Mouse (Mus musculus) hindlimb bud, embryonic 11.5 days (tissue): ENCODE results near the gene Fkbp2.
"Not testable (repeated sequence)": the region's sequence is repeated elsewhere in the genome, so short reads cannot be mapped to it uniquely, and the experiment has no call there.

ENCODE experiments used
- DNase-seq: peaks from one replicate; pipeline ENCODE4 v3.0.0-alpha.2; 2012; ENCODE audit warnings: low read depth, low spot score; ENCODE audit errors: extremely low spot score

The Fkbp2 gene

GRCm38 (mm10) chr19:6992011-6992858 lies 11.9 kb upstream of the Fkbp2 start, which contains the start of gene Dnajc4:
Gene Dnajc4 (minus strand): TSS chr19:6992572.
- DNase-seq = peak; percentile 86

GRCm38 (mm10) chr19:6991166-6991565 lies 10.9 kb upstream of the Fkbp2 start:
- not testable (repeated sequence) for DNase-seq

- DNase-seq = no peak
Measured at GRCm38 (mm10) chr19:6990712-6991111, 10.4 kb upstream of the Fkbp2 start.

- no peak for DNase-seq
Measured at GRCm38 (mm10) chr19:6989251-6989650, 8.9 kb upstream of the Fkbp2 start.

- DNase-seq = no peak
Measured at GRCm38 (mm10) chr19:6987904-6988285, 7.6 kb upstream of the Fkbp2 start.

GRCm38 (mm10) chr19:6987061-6987903 lies 7.0 kb upstream of the Fkbp2 start, which contains the start of gene Vegfb:
Gene Vegfb (minus strand): TSS chr19:6987651.
- DNase-seq = no peak

GRCm38 (mm10) chr19:6985951-6986708 lies 5.8 kb upstream of the Fkbp2 start:
- DNase-seq = no peak

GRCm38 (mm10) chr19:6985300-6985699 lies 5.0 kb upstream of the Fkbp2 start:
- DNase-seq = no peak

GRCm38 (mm10) chr19:6983621-6984020 lies 3.3 kb upstream of the Fkbp2 start:
- DNase-seq = no peak

GRCm38 (mm10) chr19:6981465-6981864 lies 1.2 kb upstream of the Fkbp2 start:
- no peak for DNase-seq

GRCm38 (mm10) chr19:6979486-6980380 lies 568 bp downstream of the Fkbp2 start:
- DNase-seq = peak; percentile 90

GRCm38 (mm10) chr19:6979001-6979479 lies 1.3 kb downstream of the Fkbp2 start:
- no peak for DNase-seq

GRCm38 (mm10) chr19:6978639-6978974 lies 1.7 kb downstream of the Fkbp2 start:
- DNase-seq = no peak

- no peak for DNase-seq
Measured at GRCm38 (mm10) chr19:6977759-6978638, 2.3 kb downstream of the Fkbp2 start.

- no peak for DNase-seq
Measured at GRCm38 (mm10) chr19:6975537-6976521, 4.5 kb downstream of the Fkbp2 start, which contains the start of gene Plcb3. Gene Plcb3 (minus strand): TSS chr19:6976470.

GRCm38 (mm10) chr19:6974211-6975205 lies 5.8 kb downstream of the Fkbp2 start, which contains the start of gene Ppp1r14b:
Gene Ppp1r14b (plus strand): TSS chr19:6974968.
- DNase-seq = no peak
